Mouse (Mus musculus) liver, embryonic 12.5 days (tissue): Measurements from ENCODE around the gene Htt. TPM values are rescaled to one million over a fixed set of nuclear protein-coding genes. Genes with fewer than 3 reads are reported as not detected.

Experiments used
- ATAC-seq: fragments of 200-750 bp; cut with Nextera tagmentation; 2 replicates; pipeline ENCODE4 v1.8.0; 2017; ENCODE audit warnings: moderate number of reproducible peaks, mild to moderate bottlenecking, moderate library complexity
- H3K27ac ChIP-seq: fragments of 300-500 bp; sonication (generic); 2 replicates; pipeline ENCODE4 v1.5.1; 2016; ENCODE audit warnings: mild to moderate bottlenecking
- H3K27me3 ChIP-seq: fragments of 300-500 bp; sonication (generic); replicated peaks from 2 replicates; pipeline ENCODE4 v1.6.1; 2016; ENCODE audit warnings: mild to moderate bottlenecking, moderate library complexity
- H3K36me3 ChIP-seq: fragments of 300-500 bp; sonication (generic); 2 replicates; pipeline ENCODE4 v1.6.1; 2016; ENCODE audit warnings: mild to moderate bottlenecking, moderate library complexity
- H3K4me1 ChIP-seq: fragments of 300-500 bp; sonication (generic); 2 replicates; pipeline ENCODE4 v1.6.1; 2016
- H3K4me2 ChIP-seq: fragments of 300-500 bp; sonication (generic); 2 replicates; pipeline ENCODE4 v1.6.1; 2016; ENCODE audit warnings: mild to moderate bottlenecking, moderate library complexity
- H3K4me3 ChIP-seq: fragments of 300-500 bp; sonication (generic); 2 replicates; pipeline ENCODE4 v1.5.1; 2016; ENCODE audit warnings: mild to moderate bottlenecking, moderate library complexity
- H3K9ac ChIP-seq: fragments of 300-500 bp; sonication (generic); 2 replicates; pipeline ENCODE4 v1.6.1; 2016; ENCODE audit warnings: mild to moderate bottlenecking, moderate library complexity
- H3K9me3 ChIP-seq: fragments of 300-500 bp; sonication (generic); replicated peaks from 2 replicates; pipeline ENCODE4 v1.6.1; 2016; ENCODE audit warnings: mild to moderate bottlenecking, moderate library complexity
- WGBS: fragments of 180-500 bp; shearing (Covaris S2); methylation state at CpG from one replicate; pipeline ENCODE4 v1.1.7; 2016; ENCODE audit not compliant: insufficient replicate concordance; 5-methylcytosine and 5-hydroxymethylcytosine counted together
- polyA plus RNA-seq: library from polyadenylated mRNA; unstranded; fragments of >200 nt; fragmentation: Nextera tagmentation; extraction: Ambion mirVana; gene quantifications from 2 replicates; pipeline ENCODE4 v1.2.1, GENCODE M21; 2016

The Htt gene
- polyA plus RNA-seq, 1 experiment from 2014 or later: 12.2 TPM

- 25% methylated on average over 3 of the region's 3 CpGs for WGBS
Measured at GRCm38 (mm10) chr5:34943428-34943827, 181.9 kb downstream of the Htt start.

GRCm38 (mm10) chr5:34948861-34949760, 187.6 kb downstream of the Htt start, which contains the start of gene Rgs12:
Gene Rgs12, plus strand, starts transcription at chr5:34949445.
- H3K9ac ChIP-seq: peak within 1 kb of the TSS; percentile 99
- peaks cover 8% of the 10 kb centered on the region; the same call in 1 of the 2 replicates for H3K36me3 ChIP-seq
- peak within 1 kb of the TSS; percentile 89 for H3K4me3 ChIP-seq
- H3K27ac ChIP-seq: peak within 1 kb of the TSS; percentile 94
- H3K27me3 ChIP-seq: no peaks in the 10 kb centered on the region
- peak within 1 kb of the TSS; percentile 88 for H3K4me2 ChIP-seq
- H3K4me1 ChIP-seq: peaks cover 47% of the 10 kb centered on the region
- WGBS: under 1% methylated on average over 81 of the region's 84 CpGs
- ATAC-seq: peak; percentile 94
- no peaks in the 10 kb centered on the region; the same call in 1 of the 2 replicates for H3K9me3 ChIP-seq

More at GRCm38 (mm10) chr5:34943428-34943827, 181.9 kb downstream of the Htt start:
- no peak overlapping the region for H3K9ac ChIP-seq
- no peak overlapping the region for H3K4me3 ChIP-seq
- no peaks in the 10 kb centered on the region for H3K9me3 ChIP-seq
- H3K4me1 ChIP-seq: peaks cover 33% of the 10 kb centered on the region
- H3K4me2 ChIP-seq: no peak overlapping the region
- ATAC-seq: peak; percentile 57; the same call in 1 of the 2 replicates
- H3K27me3 ChIP-seq: 0 out of 2 replicates have a peak, but pooled peaks cover 3% of the 10 kb centered on the region
- H3K27ac ChIP-seq: no peak overlapping the region
- H3K36me3 ChIP-seq: no peaks in the 10 kb centered on the region

DNA sequence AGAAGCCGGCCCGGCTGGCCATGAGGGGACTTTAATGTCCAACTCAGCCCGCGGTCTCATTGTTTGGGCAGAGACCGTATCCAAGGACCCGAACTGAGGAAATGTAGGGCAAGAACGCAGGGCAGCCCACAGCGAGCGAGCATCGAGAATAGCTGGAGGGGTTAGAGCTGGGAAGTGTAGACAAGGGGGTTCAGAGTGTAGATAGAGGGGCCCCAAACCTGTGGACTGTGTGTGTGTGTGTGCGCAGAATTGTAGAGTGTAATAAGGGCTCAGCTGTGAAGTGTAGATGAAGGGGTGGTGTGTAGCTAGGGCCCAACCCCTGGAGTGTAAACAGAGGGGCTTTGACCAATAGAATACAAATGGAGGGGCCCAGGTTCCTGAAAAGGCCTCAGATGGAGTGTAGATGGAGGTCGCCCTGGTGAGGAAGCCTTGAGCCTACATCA, 188.2 kb downstream of the Htt start:
- Histone ChIP-seq H3K4me1 (peaks cover 47% of the 10 kb centered on the region), H3K4me2 (peak overlapping the region; percentile 88), H3K36me3 (peaks cover 8% of the 10 kb centered on the region; the same call in 1 of the 2 replicates), H3K4me3 (peak overlapping the region; percentile 89), H3K27ac (peak overlapping the region; percentile 94), H3K9me3 (no peaks in the 10 kb centered on the region; the same call in 1 of the 2 replicates), H3K27me3 (no peaks in the 10 kb centered on the region), H3K9ac (peak overlapping the region; percentile 99)
- peak; percentile 47 for ATAC-seq
- 6% methylated on average over 12 of the region's 12 CpGs for WGBS

- WGBS: 85% methylated on average over 6 of the region's 6 CpGs
- ATAC-seq: no peak
- H3K9ac ChIP-seq: peak overlapping the region; percentile 99
- H3K4me1 ChIP-seq: peaks cover 55% of the 10 kb centered on the region
- no peaks in the 10 kb centered on the region; the same call in 1 of the 2 replicates for H3K9me3 ChIP-seq
- peak overlapping the region; percentile 89 for H3K4me3 ChIP-seq
- peak overlapping the region; percentile 88 for H3K4me2 ChIP-seq
- peaks cover 8% of the 10 kb centered on the region; the same call in 1 of the 2 replicates for H3K36me3 ChIP-seq
- peak overlapping the region; percentile 94 for H3K27ac ChIP-seq
- no peaks in the 10 kb centered on the region for H3K27me3 ChIP-seq
Measured at GRCm38 (mm10) chr5:34950486-34951160, 189.1 kb downstream of the Htt start.

DNA sequence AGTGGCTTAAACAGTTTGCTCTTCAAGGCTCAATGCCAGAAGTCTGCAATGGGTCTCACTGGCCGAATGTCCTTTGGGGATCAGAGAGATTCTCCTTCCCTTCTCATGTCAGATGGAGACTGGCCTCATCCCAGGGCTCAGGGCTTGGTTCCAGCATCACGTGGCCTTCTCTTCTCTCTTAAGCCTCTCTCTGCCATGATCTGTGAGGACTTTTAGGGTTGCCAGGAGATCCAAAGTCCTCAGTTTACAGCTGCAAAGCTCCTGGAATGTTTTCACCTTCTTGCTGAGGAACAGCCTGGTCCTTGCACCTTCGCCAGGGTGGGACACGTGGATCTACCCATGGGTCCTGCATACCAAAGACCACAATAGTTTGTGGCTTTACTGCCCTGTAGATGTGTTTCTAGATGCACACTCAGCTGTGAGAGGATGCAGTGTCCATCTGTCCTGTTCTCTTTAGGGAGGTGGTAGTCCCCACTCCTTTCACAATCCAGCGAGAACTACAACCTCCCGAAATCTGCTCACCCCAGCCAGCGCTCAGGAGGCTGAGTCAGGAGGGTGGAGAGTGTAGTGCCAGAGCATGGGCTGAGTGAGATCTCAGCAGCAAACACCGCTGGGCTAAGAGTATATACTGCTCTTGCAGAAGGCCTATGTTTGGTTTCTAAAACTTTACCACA, 189.8 kb downstream of the Htt start:
- Histone ChIP-seq H3K27ac (0 out of 2 replicates have a peak overlapping the region, but pooled peaks have one; percentile 94), H3K4me1 (peaks cover 62% of the 10 kb centered on the region), H3K9ac (peak overlapping the region; percentile 99; the same call in 1 of the 2 replicates), H3K9me3 (no peaks in the 10 kb centered on the region; the same call in 1 of the 2 replicates), H3K4me3 (no peak overlapping the region), H3K4me2 (peak overlapping the region; percentile 88), H3K36me3 (peaks cover 8% of the 10 kb centered on the region; the same call in 1 of the 2 replicates), H3K27me3 (no peaks in the 10 kb centered on the region)
- WGBS: 87% methylated on average over 8 of the region's 8 CpGs
- ATAC-seq: no peak

- peaks cover 83% of the 10 kb centered on the region for H3K4me1 ChIP-seq
- H3K4me3 ChIP-seq: no peak overlapping the region
- H3K27me3 ChIP-seq: no peaks in the 10 kb centered on the region
- H3K4me2 ChIP-seq: no peak overlapping the region
- ATAC-seq: no peak
- peaks cover 8% of the 10 kb centered on the region; the same call in 1 of the 2 replicates for H3K36me3 ChIP-seq
- no peak overlapping the region for H3K9ac ChIP-seq
- peak overlapping the region; percentile 20; the same call in 1 of the 2 replicates for H3K27ac ChIP-seq
- no peaks in the 10 kb centered on the region; the same call in 1 of the 2 replicates for H3K9me3 ChIP-seq
- WGBS: 66% methylated on average over 6 of the region's 6 CpGs
Measured at GRCm38 (mm10) chr5:34954508-34954907, 193.0 kb downstream of the Htt start.

GRCm38 (mm10) chr5:34955630-34956029, 194.1 kb downstream of the Htt start:
- Histone ChIP-seq H3K9me3 (no peaks in the 10 kb centered on the region; the same call in 1 of the 2 replicates), H3K4me3 (no peak overlapping the region), H3K4me1 (peaks cover 85% of the 10 kb centered on the region), H3K9ac (no peak overlapping the region), H3K27ac (no peak overlapping the region), H3K4me2 (no peak overlapping the region), H3K27me3 (no peaks in the 10 kb centered on the region), H3K36me3 (peaks cover 8% of the 10 kb centered on the region; the same call in 1 of the 2 replicates)
- 50% methylated on average over 5 of the region's 5 CpGs for WGBS
- no peak for ATAC-seq

DNA sequence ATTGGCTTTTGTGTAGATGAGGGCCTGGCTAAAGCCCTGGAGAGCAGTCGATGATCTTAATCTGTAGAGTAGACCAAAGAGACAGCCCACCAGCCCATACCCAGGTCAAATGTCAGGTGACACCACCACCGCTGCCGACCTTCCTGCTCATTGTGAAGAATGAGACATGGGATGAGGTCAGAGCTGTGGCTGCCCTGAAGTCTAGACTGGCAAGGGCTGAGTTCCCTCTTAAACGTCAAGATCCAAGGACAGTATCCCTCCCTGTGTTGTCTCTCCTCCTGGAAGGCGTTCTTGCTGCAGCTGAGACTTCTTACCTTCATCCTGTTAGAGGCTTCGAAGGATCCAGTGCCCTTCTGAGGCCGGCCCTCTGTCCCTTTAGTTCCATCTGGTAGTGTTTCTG, 194.6 kb downstream of the Htt start:
- Histone ChIP-seq H3K9me3 (no peaks in the 10 kb centered on the region; the same call in 1 of the 2 replicates), H3K27ac (no peak overlapping the region), H3K4me3 (no peak overlapping the region), H3K4me2 (no peak overlapping the region), H3K36me3 (peaks cover 8% of the 10 kb centered on the region; the same call in 1 of the 2 replicates), H3K4me1 (peaks cover 85% of the 10 kb centered on the region), H3K9ac (no peak overlapping the region), H3K27me3 (no peaks in the 10 kb centered on the region)
- WGBS: 73% methylated on average over 7 of the region's 7 CpGs
- ATAC-seq: no peak

DNA sequence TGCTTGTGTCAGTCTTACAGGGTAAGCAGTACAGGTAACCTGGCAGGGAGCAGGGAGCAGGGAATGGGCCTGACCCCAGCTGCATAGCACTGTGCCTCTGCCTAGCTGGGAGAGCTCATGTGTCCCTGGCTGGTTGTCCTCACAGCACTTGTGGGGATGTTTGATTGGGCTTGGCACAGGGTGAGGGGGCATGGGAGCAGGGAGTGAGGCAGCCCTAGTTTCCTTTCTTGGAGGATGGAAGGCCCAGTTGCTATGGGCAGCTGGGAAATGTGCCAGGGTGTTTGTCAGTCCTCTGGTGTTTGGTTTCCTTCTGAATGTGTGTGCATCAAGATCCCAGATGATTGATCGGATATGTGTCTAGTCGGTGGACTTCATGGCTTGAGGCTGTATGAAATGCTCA, 195.5 kb downstream of the Htt start:
- ATAC-seq: no peak

DNA sequence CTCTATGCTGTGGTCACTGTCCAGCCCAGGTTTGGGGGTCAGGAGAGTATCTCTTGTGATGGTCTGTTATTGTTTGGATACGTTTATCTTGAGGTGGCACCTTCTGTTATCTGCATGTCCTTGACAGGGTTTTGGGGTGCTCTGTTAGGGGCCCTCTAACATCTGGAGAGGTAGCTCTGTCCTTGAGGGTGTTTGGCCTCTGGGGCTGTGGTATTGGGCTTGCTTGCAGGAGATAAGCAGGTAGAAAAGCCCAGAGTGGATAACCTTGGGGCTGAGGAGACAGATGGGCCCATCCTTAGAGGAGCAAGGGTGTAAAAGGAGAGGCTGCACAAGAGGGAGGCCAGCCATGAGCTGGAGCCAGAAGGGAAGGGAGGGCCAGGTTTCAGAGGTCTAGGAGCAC, 198.5 kb downstream of the Htt start:
- Histone ChIP-seq H3K27ac (peak overlapping the region; percentile 92), H3K27me3 (no peaks in the 10 kb centered on the region), H3K4me1 (peaks cover 89% of the 10 kb centered on the region), H3K9me3 (no peaks in the 10 kb centered on the region), H3K36me3 (peaks cover 4% of the 10 kb centered on the region), H3K9ac (peak overlapping the region; percentile 60), H3K4me3 (no peak overlapping the region), H3K4me2 (peak overlapping the region; percentile 51)
- ATAC-seq: peak; percentile 96
- WGBS: 18% methylated on average over 1 of the region's 1 CpGs

More for the DNA sequence above, 195.5 kb downstream of the Htt start:
- Histone ChIP-seq H3K4me2 (no peak overlapping the region), H3K9me3 (no peaks in the 10 kb centered on the region; the same call in 1 of the 2 replicates), H3K27ac (peak overlapping the region; percentile 7; the same call in 1 of the 2 replicates), H3K4me1 (peaks cover 86% of the 10 kb centered on the region), H3K4me3 (no peak overlapping the region), H3K36me3 (peaks cover 4% of the 10 kb centered on the region; the same call in 1 of the 2 replicates), H3K27me3 (no peaks in the 10 kb centered on the region), H3K9ac (no peak overlapping the region)
- WGBS: 82% methylated on average over 2 of the region's 2 CpGs
